Comparison of ENCODE assay signal across 9 mouse cellular contexts in the genomic region with DNA sequence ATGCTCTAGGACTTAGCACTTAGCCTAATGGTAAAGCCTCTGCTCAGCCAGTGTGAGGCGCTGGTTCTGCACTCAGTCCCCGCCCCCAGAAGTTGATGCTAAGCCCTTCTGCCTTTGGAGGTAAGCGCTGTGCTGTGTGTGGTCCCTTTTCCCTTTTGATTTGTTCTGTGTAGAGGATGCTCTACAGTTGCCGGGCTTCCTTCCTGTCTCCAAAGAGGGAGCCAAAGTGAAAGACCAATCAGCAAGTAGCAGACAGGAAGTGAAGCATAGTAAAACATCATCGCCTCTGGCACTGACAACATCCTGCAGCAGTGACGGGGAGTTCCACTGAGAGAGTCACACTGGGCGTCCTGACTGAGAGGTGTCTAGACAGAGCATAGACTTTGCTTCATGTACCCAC. TPM values are rescaled to one million over a fixed set of nuclear protein-coding genes. Genes with fewer than 3 reads are reported as not detected.
DNase-seq lines count a peak whose midpoint lies in the region; ATAC-seq and TF ChIP-seq lines count a peak whose summit lies in the region.
"Had no signal": no experiment of that assay in that cellular context is flagged by ENCODE, and none has a peak within 500 bp of the region (broad histone marks: within the 10 kb centered on the region; RNA-seq: fewer than 3 reads in every experiment).

No protein-coding gene starts in this region.

- H3K4me1 ChIP-seq in heart, postnatal 0 days (ENCODE audit: control insufficient read depth, insufficient read depth): no peaks in the 10 kb centered on the region
- H3K4me1 ChIP-seq in bone marrow macrophage, adult 2 months (ENCODE audit: control insufficient read depth, insufficient read depth, low read length): peaks cover 18% of the 10 kb centered on the region

- no peaks in the 10 kb centered on the region for H3K36me3 ChIP-seq in heart, postnatal 0 days (replicated peaks; ENCODE audit: control insufficient read depth, insufficient read depth, low read length)

- H3K27ac ChIP-seq in heart, postnatal 0 days (ENCODE audit: low read depth): no peak overlapping the region
- H3K27ac ChIP-seq in bone marrow macrophage, adult 2 months (ENCODE audit: insufficient read depth, low read depth, low read length): no peak overlapping the region

- no peak overlapping the region for H3K9ac ChIP-seq in heart, postnatal 0 days (replicated peaks; ENCODE audit: low read depth, low read length)

- 62% methylated on average over 7 of the region's 7 CpGs for WGBS in heart, postnatal 0 days

- no peaks in the 10 kb centered on the region for H3K27me3 ChIP-seq in heart, postnatal 0 days (ENCODE audit: control insufficient read depth, insufficient read depth, low read length)

- H3K4me3 ChIP-seq in heart, postnatal 0 days (ENCODE audit: low read depth, low read length): no peak overlapping the region
- H3K4me3 ChIP-seq in bone marrow macrophage, adult 2 months (ENCODE audit: insufficient read depth, low read length): no peak overlapping the region

- ATAC-seq in heart, postnatal 0 days (ENCODE audit: insufficient read depth, low read depth): peak; percentile 41; the same call in 1 of the 2 replicates
- ATAC-seq in megakaryocyte, adult 5-6 weeks (ENCODE audit: poor library complexity, severe bottlenecking): peak; percentile 54
- ATAC-seq in frontal cortex, adult (ENCODE audit: low TSS enrichment): no peak

- TF ChIP-seq EP300 in heart, postnatal 0 days (IDR thresholded peaks at IDR 0.05; ENCODE audit: low read depth): no peak

- intact Hi-C loops in heart, postnatal 25 days (cut with DNase I): loop anchor here (2.0 kb wide), 1 partner anchor 121 kb away; no protein-coding TSS in a partner anchor
- intact Hi-C loops in gastrocnemius, postnatal 14 days (cut with DNase I; ENCODE audit: low total_unique reads): loop anchor here (10.0 kb wide), 1 partner anchor 125 kb away; no protein-coding TSS in a partner anchor

- TF ChIP-seq POLR2A in bone marrow macrophage, adult 2 months (IDR thresholded peaks at IDR 0.05; ENCODE audit: borderline replicate concordance, low read depth, low read length): no peak

- DNase-seq in heart, postnatal 0 days (ENCODE audit: low spot score): peak; percentile 31
- DNase-seq in heart, postnatal 25 days (ENCODE audit: low spot score): no peak
- DNase-seq in CD4-positive helper T cell, adult 2 months (ENCODE audit: low read depth, low spot score): peak; percentile 92
- DNase-seq in layer of hippocampus, adult 9-11 months: no peak
- no peak for DNase-seq in gastrocnemius, postnatal 14 days

- no peak overlapping the region for H3K4me2 ChIP-seq in heart, postnatal 0 days (ENCODE audit: low read depth, low read length)

- no peaks in the 10 kb centered on the region for H3K9me3 ChIP-seq in heart, postnatal 0 days (replicated peaks; ENCODE audit: control insufficient read depth, low read length)

- no peak for TF ChIP-seq CTCF in heart, postnatal 0 days (IDR thresholded peaks at IDR 0.05; ENCODE audit: low read depth)
- 0 out of 2 replicates have a peak, but pooled peaks have one; percentile 18 for TF ChIP-seq CTCF in bone marrow macrophage, adult 2 months (IDR thresholded peaks at IDR 0.05; ENCODE audit: low read depth, low read length)

RNA-seq across cellular contexts. Expression of gene Gm44503, which starts 11.2 kb away (rescaled TPM):
- total RNA-seq in heart, postnatal 0 days (2014; rRNA removed; ENCODE audit: low replicate concordance): not detected in 2 replicates
- polyA plus RNA-seq in heart, postnatal 0 days (2015; fragmentation: Nextera tagmentation; extraction: Ambion mirVana): not detected in 2 replicates
- under 1 TPM in 1 of 2 experiments, not detected in 1; 0.56 TPM for total RNA-seq in heart, postnatal 25 days (2021)
- not detected in 2 replicates for polyA plus RNA-seq in bone marrow macrophage, adult 2 months (2012; ENCODE audit: insufficient read depth, insufficient read length, missing spikeins)
- not detected in 2 replicates for total RNA-seq in megakaryocyte, adult 5-6 weeks (2015)
- not detected in 2 replicates for total RNA-seq in megakaryocyte, adult 5-6 weeks (2017)
- not detected for total RNA-seq in gastrocnemius, postnatal 14 days (2021)
- polyA plus RNA-seq: lung, embryonic 16.5 days had no signal

RNA-seq across cellular contexts. Expression of gene Dyx1c1, which starts 11.3 kb away (rescaled TPM):
- total RNA-seq in heart, postnatal 0 days (2014; rRNA removed; ENCODE audit: low replicate concordance): not detected in 2 replicates
- 0.47 and 0.51 TPM in 2 replicates for polyA plus RNA-seq in heart, postnatal 0 days (2015; fragmentation: Nextera tagmentation; extraction: Ambion mirVana)
- total RNA-seq in heart, postnatal 25 days (2021): under 1 TPM; 0.36 to 0.62 TPM
- polyA plus RNA-seq in bone marrow macrophage, adult 2 months (2012; ENCODE audit: insufficient read depth, insufficient read length, missing spikeins): 0.34 and 0.48 TPM in 2 replicates
- total RNA-seq in megakaryocyte, adult 5-6 weeks (2015): 0.25 and 0.68 TPM in 2 replicates
- 0.18 and 0.33 TPM in 2 replicates for total RNA-seq in megakaryocyte, adult 5-6 weeks (2017)
- under 1 TPM; 0.43 to 0.60 TPM for total RNA-seq in gastrocnemius, postnatal 14 days (2021)

RNA-seq across cellular contexts. Expression of gene Ccpg1os, which starts 15.3 kb away (rescaled TPM):
- 0.85 and 28.0 TPM in 2 replicates for total RNA-seq in heart, postnatal 0 days (2014; rRNA removed; ENCODE audit: low replicate concordance)
- polyA plus RNA-seq in heart, postnatal 0 days (2015; fragmentation: Nextera tagmentation; extraction: Ambion mirVana): 15.8 and 19.0 TPM in 2 replicates
- total RNA-seq in heart, postnatal 25 days (2021): 1 to 10 TPM; 6.9 to 7.8 TPM
- 6.8 and 7.7 TPM in 2 replicates for polyA plus RNA-seq in bone marrow macrophage, adult 2 months (2012; ENCODE audit: insufficient read depth, insufficient read length, missing spikeins)
- total RNA-seq in megakaryocyte, adult 5-6 weeks (2015): 1.7 and 2.4 TPM in 2 replicates
- total RNA-seq in megakaryocyte, adult 5-6 weeks (2017): 1.1 and 4.9 TPM in 2 replicates
- 1 to 10 TPM; 5.9 to 6.7 TPM for total RNA-seq in gastrocnemius, postnatal 14 days (2021)

RNA-seq across cellular contexts. Expression of gene Ccpg1, which starts 15.4 kb away (rescaled TPM):
- total RNA-seq in heart, postnatal 0 days (2014; rRNA removed; ENCODE audit: low replicate concordance): 8.3 and 11.3 TPM in 2 replicates
- polyA plus RNA-seq in heart, postnatal 0 days (2015; fragmentation: Nextera tagmentation; extraction: Ambion mirVana): 27.2 and 27.3 TPM in 2 replicates
- total RNA-seq in heart, postnatal 25 days (2021): 10 to 100 TPM; 72.3 to 82.8 TPM
- 91.6 and 95.8 TPM in 2 replicates for polyA plus RNA-seq in bone marrow macrophage, adult 2 months (2012; ENCODE audit: insufficient read depth, insufficient read length, missing spikeins)
- total RNA-seq in megakaryocyte, adult 5-6 weeks (2015): 74.2 and 85.3 TPM in 2 replicates
- total RNA-seq in megakaryocyte, adult 5-6 weeks (2017): 168 and 169 TPM in 2 replicates
- 10 to 100 TPM; 32.3 to 36.7 TPM for total RNA-seq in gastrocnemius, postnatal 14 days (2021)

RNA-seq across cellular contexts. Expression of gene Pygo1, which starts 44.4 kb away (rescaled TPM):
- 1.9 and 2.2 TPM in 2 replicates for total RNA-seq in heart, postnatal 0 days (2014; rRNA removed; ENCODE audit: low replicate concordance)
- 1.5 and 1.6 TPM in 2 replicates for polyA plus RNA-seq in heart, postnatal 0 days (2015; fragmentation: Nextera tagmentation; extraction: Ambion mirVana)
- 10 to 100 TPM in 1 of 2 experiments, 1 to 10 TPM in 1; 10.0 to 10.9 TPM for total RNA-seq in heart, postnatal 25 days (2021)
- not detected in 2 replicates for polyA plus RNA-seq in bone marrow macrophage, adult 2 months (2012; ENCODE audit: insufficient read depth, insufficient read length, missing spikeins)
- total RNA-seq in megakaryocyte, adult 5-6 weeks (2015): not detected in 2 replicates
- not detected in 2 replicates for total RNA-seq in megakaryocyte, adult 5-6 weeks (2017)
- total RNA-seq in gastrocnemius, postnatal 14 days (2021): 1 to 10 TPM; 4.0 to 6.2 TPM

Comparison
In these comparisons a context has a peak if more than half of its experiments do, and no peak if none do; other contexts are left out.
1. DNase-seq: peak in heart, postnatal 0 days (single experiment) and CD4-positive helper T cell, adult 2 months (single experiment); none in heart, postnatal 25 days (single experiment), layer of hippocampus, adult 9-11 months (single experiment) and gastrocnemius, postnatal 14 days (single experiment).